Mouse (Mus musculus) forebrain, embryonic 13.5 days (tissue): ENCODE data around the gene Cacna2d3. TPM values are rescaled to one million over a fixed set of nuclear protein-coding genes. Genes with fewer than 3 reads are reported as not detected.

Experiments used
- ATAC-seq: fragments of 200-750 bp; cut with Nextera tagmentation; 2 replicates; pipeline ENCODE4 v1.8.0; 2017
- H3K27ac ChIP-seq: fragments of 300-500 bp; sonication (generic); 2 replicates; pipeline ENCODE4 v1.5.1; 2015; ENCODE audit warnings: inconsistent platforms, mild to moderate bottlenecking, moderate library complexity
- H3K27me3 ChIP-seq: fragments of 300-500 bp; sonication (generic); 2 replicates; pipeline ENCODE4 v1.6.1; 2015; ENCODE audit warnings: mild to moderate bottlenecking, inconsistent platforms
- H3K36me3 ChIP-seq: fragments of 300-500 bp; sonication (generic); 2 replicates; pipeline ENCODE4 v1.6.1; 2015; ENCODE audit warnings: mild to moderate bottlenecking, inconsistent platforms; ENCODE audit not compliant: poor library complexity, severe bottlenecking
- H3K4me1 ChIP-seq: fragments of 300-500 bp; sonication (generic); 2 replicates; pipeline ENCODE4 v1.6.1; 2015; ENCODE audit warnings: inconsistent platforms
- H3K4me2 ChIP-seq: fragments of 300-500 bp; sonication (generic); 2 replicates; pipeline ENCODE4 v1.6.1; 2015; ENCODE audit warnings: inconsistent platforms, mild to moderate bottlenecking, moderate library complexity
- H3K4me3 ChIP-seq: fragments of 300-500 bp; sonication (generic); 2 replicates; pipeline ENCODE4 v1.5.1; 2015; ENCODE audit warnings: mild to moderate bottlenecking, inconsistent platforms
- H3K9ac ChIP-seq: fragments of 300-500 bp; sonication (generic); 2 replicates; pipeline ENCODE4 v1.6.1; 2015; ENCODE audit warnings: mild to moderate bottlenecking, inconsistent platforms
- H3K9me3 ChIP-seq: fragments of 300-500 bp; sonication (generic); replicated peaks from 2 replicates; pipeline ENCODE4 v1.6.1; 2016; ENCODE audit warnings: inconsistent platforms
- WGBS: fragments of 180-500 bp; shearing (Covaris S2); methylation state at CpG from one replicate; pipeline ENCODE4 v1.1.7; 2015; 5-methylcytosine and 5-hydroxymethylcytosine counted together
- polyA plus RNA-seq: library from polyadenylated mRNA; unstranded; fragments of >200 nt; fragmentation: Nextera tagmentation; extraction: Ambion mirVana; gene quantifications from 2 replicates; pipeline ENCODE4 v1.2.1, GENCODE M21; 2015

Cacna2d3 gene
- polyA plus RNA-seq, 1 experiment from 2014 or later, result 12.3 TPM

GRCm38 (mm10) chr14:29172207-29172606 is 549.5 kb downstream of the Cacna2d3 start:
- 90% methylated on average over 2 of the region's 2 CpGs for WGBS
- Histone ChIP-seq H3K27me3 (no peaks in the 10 kb centered on the region; the same call in 1 of the 2 replicates), H3K9me3 (no peaks in the 10 kb centered on the region), H3K4me2 (no peak overlapping the region), H3K36me3 (no peaks in the 10 kb centered on the region), H3K9ac (no peak overlapping the region), H3K4me3 (no peak overlapping the region), H3K4me1 (no peaks in the 10 kb centered on the region), H3K27ac (no peak overlapping the region)
- ATAC-seq, result no peak

- WGBS, result 65% methylated on average over 6 of the region's 6 CpGs
- Histone ChIP-seq H3K27me3 (no peaks in the 10 kb centered on the region), H3K9me3 (no peaks in the 10 kb centered on the region), H3K4me2 (no peak overlapping the region), H3K9ac (no peak overlapping the region), H3K4me1 (no peaks in the 10 kb centered on the region), H3K27ac (peak overlapping the region; percentile 44; the same call in 1 of the 2 replicates), H3K36me3 (no peaks in the 10 kb centered on the region), H3K4me3 (no peak overlapping the region)
- no peak for ATAC-seq
Measured at GRCm38 (mm10) chr14:29164653-29165030, 557.0 kb downstream of the Cacna2d3 start.

GRCm38 (mm10) chr14:29163998-29164652 is 557.5 kb downstream of the Cacna2d3 start:
- Histone ChIP-seq H3K4me1 (no peaks in the 10 kb centered on the region), H3K9ac (no peak overlapping the region), H3K36me3 (no peaks in the 10 kb centered on the region), H3K27ac (peak overlapping the region; percentile 44; the same call in 1 of the 2 replicates), H3K4me3 (no peak overlapping the region), H3K9me3 (no peaks in the 10 kb centered on the region), H3K27me3 (no peaks in the 10 kb centered on the region), H3K4me2 (no peak overlapping the region)
- WGBS, result 58% methylated on average over 4 of the region's 4 CpGs
- ATAC-seq, result 0 out of 2 replicates have a peak, but pooled peaks have one; percentile 48

GRCm38 (mm10) chr14:29159803-29160202 is 561.9 kb downstream of the Cacna2d3 start:
- no peaks in the 10 kb centered on the region for H3K9me3 ChIP-seq
- no peak overlapping the region for H3K9ac ChIP-seq
- no peak overlapping the region for H3K4me3 ChIP-seq
- H3K27me3 ChIP-seq, result no peaks in the 10 kb centered on the region
- 87% methylated on average over 3 of the region's 3 CpGs for WGBS
- H3K27ac ChIP-seq, result no peak overlapping the region
- no peaks in the 10 kb centered on the region for H3K4me1 ChIP-seq
- no peak for ATAC-seq
- no peaks in the 10 kb centered on the region for H3K36me3 ChIP-seq
- no peak overlapping the region for H3K4me2 ChIP-seq

- no peaks in the 10 kb centered on the region for H3K4me1 ChIP-seq
- no peak overlapping the region for H3K4me2 ChIP-seq
- H3K9me3 ChIP-seq, result no peaks in the 10 kb centered on the region
- no peaks in the 10 kb centered on the region for H3K36me3 ChIP-seq
- 90% methylated on average over 5 of the region's 5 CpGs for WGBS
- H3K27me3 ChIP-seq, result no peaks in the 10 kb centered on the region
- H3K4me3 ChIP-seq, result no peak overlapping the region
- H3K27ac ChIP-seq, result no peak overlapping the region
- no peak for ATAC-seq
- H3K9ac ChIP-seq, result no peak overlapping the region
Measured at GRCm38 (mm10) chr14:29157096-29157495, 564.6 kb downstream of the Cacna2d3 start.

GRCm38 (mm10) chr14:29144184-29144583 is 577.5 kb downstream of the Cacna2d3 start:
- H3K4me1 ChIP-seq, result no peaks in the 10 kb centered on the region
- no peak overlapping the region for H3K9ac ChIP-seq
- no peaks in the 10 kb centered on the region for H3K9me3 ChIP-seq
- no peaks in the 10 kb centered on the region for H3K36me3 ChIP-seq
- no peak overlapping the region for H3K27ac ChIP-seq
- no peaks in the 10 kb centered on the region for H3K27me3 ChIP-seq
- H3K4me3 ChIP-seq, result no peak overlapping the region
- no peak overlapping the region for H3K4me2 ChIP-seq
- WGBS, result 41% methylated on average over 2 of the region's 2 CpGs
- ATAC-seq, result peak; percentile 50; the same call in 1 of the 2 replicates

GRCm38 (mm10) chr14:29137614-29138013 is 584.0 kb downstream of the Cacna2d3 start:
- H3K9me3 ChIP-seq, result no peaks in the 10 kb centered on the region
- H3K27ac ChIP-seq, result no peak overlapping the region
- no peaks in the 10 kb centered on the region for H3K4me1 ChIP-seq
- no peaks in the 10 kb centered on the region for H3K36me3 ChIP-seq
- 86% methylated on average over 7 of the region's 7 CpGs for WGBS
- no peak overlapping the region for H3K4me3 ChIP-seq
- no peaks in the 10 kb centered on the region for H3K27me3 ChIP-seq
- ATAC-seq, result no peak
- no peak overlapping the region for H3K4me2 ChIP-seq
- H3K9ac ChIP-seq, result no peak overlapping the region

GRCm38 (mm10) chr14:29137006-29137579 is 584.6 kb downstream of the Cacna2d3 start:
- no peaks in the 10 kb centered on the region for H3K4me1 ChIP-seq
- H3K27ac ChIP-seq, result no peak overlapping the region
- no peaks in the 10 kb centered on the region for H3K27me3 ChIP-seq
- H3K9me3 ChIP-seq, result no peaks in the 10 kb centered on the region
- no peaks in the 10 kb centered on the region for H3K36me3 ChIP-seq
- no peak for ATAC-seq
- WGBS, result 81% methylated on average over 10 of the region's 10 CpGs
- no peak overlapping the region for H3K4me3 ChIP-seq
- H3K4me2 ChIP-seq, result no peak overlapping the region
- H3K9ac ChIP-seq, result no peak overlapping the region

GRCm38 (mm10) chr14:29134901-29135300 is 586.8 kb downstream of the Cacna2d3 start:
- H3K9ac ChIP-seq, result no peak overlapping the region
- 87% methylated on average over 5 of the region's 5 CpGs for WGBS

GRCm38 (mm10) chr14:29130511-29130910 is 591.2 kb downstream of the Cacna2d3 start:
- H3K9me3 ChIP-seq, result no peaks in the 10 kb centered on the region
- no peak overlapping the region for H3K4me2 ChIP-seq
- H3K36me3 ChIP-seq, result no peaks in the 10 kb centered on the region
- no peak for ATAC-seq
- no peak overlapping the region for H3K9ac ChIP-seq
- no peaks in the 10 kb centered on the region for H3K27me3 ChIP-seq
- H3K4me1 ChIP-seq, result no peaks in the 10 kb centered on the region
- no peak overlapping the region for H3K4me3 ChIP-seq
- no peak overlapping the region for H3K27ac ChIP-seq

More at GRCm38 (mm10) chr14:29134901-29135300, 586.8 kb downstream of the Cacna2d3 start:
- Histone ChIP-seq H3K27ac (no peak overlapping the region), H3K4me1 (no peaks in the 10 kb centered on the region), H3K4me2 (no peak overlapping the region), H3K27me3 (no peaks in the 10 kb centered on the region), H3K9me3 (no peaks in the 10 kb centered on the region), H3K36me3 (no peaks in the 10 kb centered on the region), H3K4me3 (no peak overlapping the region)
- ATAC-seq, result no peak

GRCm38 (mm10) chr14:29123886-29124285 is 597.8 kb downstream of the Cacna2d3 start:
- Histone ChIP-seq H3K4me2 (no peak overlapping the region), H3K9ac (no peak overlapping the region), H3K36me3 (no peaks in the 10 kb centered on the region), H3K4me3 (no peak overlapping the region), H3K9me3 (no peaks in the 10 kb centered on the region), H3K27me3 (peaks cover 17% of the 10 kb centered on the region; the same call in 1 of the 2 replicates), H3K4me1 (no peaks in the 10 kb centered on the region), H3K27ac (no peak overlapping the region)
- ATAC-seq, result no peak

- ATAC-seq, result no peak
- Histone ChIP-seq H3K36me3 (no peaks in the 10 kb centered on the region), H3K9me3 (no peaks in the 10 kb centered on the region), H3K9ac (no peak overlapping the region), H3K27ac (no peak overlapping the region), H3K4me1 (no peaks in the 10 kb centered on the region), H3K4me2 (no peak overlapping the region), H3K27me3 (peaks cover 23% of the 10 kb centered on the region), H3K4me3 (no peak overlapping the region)
- 94% methylated on average over 3 of the region's 3 CpGs for WGBS
Measured at GRCm38 (mm10) chr14:29122749-29123148, 598.9 kb downstream of the Cacna2d3 start.
